Mouse (Mus musculus): ENCODE results near the gene Cyp21a1.
A peak's percentile ranks its signal among the peaks of the same experiment; 100 is the strongest.
"Not testable (repeated sequence)": the region's sequence is repeated elsewhere in the genome, so short reads cannot be mapped to it uniquely, and the experiment has no call there.

Gene Cyp21a1

DNA sequence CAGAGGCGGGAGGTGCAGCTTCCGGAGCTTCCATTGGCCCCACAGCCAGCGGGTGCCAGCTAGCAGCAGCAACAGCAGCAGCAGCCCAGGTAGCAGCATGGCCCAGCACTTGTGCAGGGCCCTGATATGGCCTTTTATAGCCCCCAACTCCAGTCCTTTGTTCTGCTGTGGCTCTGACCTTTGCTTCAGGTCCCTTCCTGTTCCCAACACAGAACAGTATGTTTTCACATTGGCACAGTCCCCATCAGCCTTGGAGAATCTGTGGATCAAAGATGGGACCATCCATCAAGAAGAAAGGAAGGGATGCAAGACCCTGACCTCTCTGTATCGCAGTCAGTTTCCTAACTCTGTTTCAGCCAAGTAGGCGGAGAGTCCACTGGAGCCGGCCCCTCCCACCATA, at the start of gene Cyp21a1:
Gene Cyp21a1 (minus strand): TSS at position 261 of the 400 bp plus-strand sequence.
- DNase-seq: not testable (repeated sequence)

DNA sequence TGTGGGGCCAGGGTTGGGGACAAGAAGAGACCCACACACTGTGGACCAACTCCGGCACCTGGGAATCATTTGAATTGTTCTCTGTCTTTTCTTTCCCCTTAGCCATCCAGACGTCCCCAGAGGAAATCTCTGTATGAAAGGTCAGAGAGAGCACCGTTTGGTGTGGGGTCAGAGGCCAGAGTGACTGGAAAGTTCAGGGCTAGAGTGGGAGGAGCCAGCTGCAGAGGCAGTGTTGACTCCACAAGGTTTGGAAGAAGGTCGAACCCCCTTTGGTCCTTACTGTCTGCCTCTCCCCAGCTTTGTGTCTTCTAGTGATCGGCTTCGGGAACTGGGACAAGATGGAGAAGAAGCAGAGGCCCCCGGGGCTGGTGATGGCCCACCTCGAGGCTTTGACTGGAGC, 49.1 kb upstream of the Cyp21a1 start:
- no peak for DNase-seq

DNA sequence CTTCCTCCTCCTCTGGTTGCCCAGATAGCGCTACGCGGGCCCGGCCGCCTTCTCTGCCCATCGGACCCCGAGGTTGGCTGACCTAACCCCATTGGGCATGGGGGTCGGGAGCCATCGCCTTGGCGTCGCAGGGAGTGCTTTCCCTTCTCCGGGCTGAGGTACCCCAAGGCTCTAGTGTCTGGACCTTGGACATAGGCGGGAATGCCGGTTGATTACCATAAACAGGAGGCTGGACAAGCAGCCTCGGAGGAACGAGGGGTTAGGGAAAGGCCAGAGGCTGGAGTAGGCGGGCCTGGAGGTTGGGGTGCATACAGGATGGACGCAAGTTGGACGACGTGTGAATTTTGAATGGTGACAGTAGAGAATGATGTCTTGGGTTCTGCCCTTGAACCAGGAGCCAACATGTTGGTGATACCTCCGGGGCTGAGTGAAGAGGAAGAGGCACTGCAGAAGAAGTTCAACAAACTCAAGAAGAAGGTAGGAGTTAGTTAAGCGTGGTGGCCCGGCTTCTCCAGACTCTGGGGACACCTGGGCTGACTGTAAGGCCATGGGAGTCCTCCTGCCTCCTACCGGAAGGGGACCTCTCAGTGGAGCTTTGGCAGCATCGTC, 46.3 kb upstream of the Cyp21a1 start:
- no peak for DNase-seq

DNA sequence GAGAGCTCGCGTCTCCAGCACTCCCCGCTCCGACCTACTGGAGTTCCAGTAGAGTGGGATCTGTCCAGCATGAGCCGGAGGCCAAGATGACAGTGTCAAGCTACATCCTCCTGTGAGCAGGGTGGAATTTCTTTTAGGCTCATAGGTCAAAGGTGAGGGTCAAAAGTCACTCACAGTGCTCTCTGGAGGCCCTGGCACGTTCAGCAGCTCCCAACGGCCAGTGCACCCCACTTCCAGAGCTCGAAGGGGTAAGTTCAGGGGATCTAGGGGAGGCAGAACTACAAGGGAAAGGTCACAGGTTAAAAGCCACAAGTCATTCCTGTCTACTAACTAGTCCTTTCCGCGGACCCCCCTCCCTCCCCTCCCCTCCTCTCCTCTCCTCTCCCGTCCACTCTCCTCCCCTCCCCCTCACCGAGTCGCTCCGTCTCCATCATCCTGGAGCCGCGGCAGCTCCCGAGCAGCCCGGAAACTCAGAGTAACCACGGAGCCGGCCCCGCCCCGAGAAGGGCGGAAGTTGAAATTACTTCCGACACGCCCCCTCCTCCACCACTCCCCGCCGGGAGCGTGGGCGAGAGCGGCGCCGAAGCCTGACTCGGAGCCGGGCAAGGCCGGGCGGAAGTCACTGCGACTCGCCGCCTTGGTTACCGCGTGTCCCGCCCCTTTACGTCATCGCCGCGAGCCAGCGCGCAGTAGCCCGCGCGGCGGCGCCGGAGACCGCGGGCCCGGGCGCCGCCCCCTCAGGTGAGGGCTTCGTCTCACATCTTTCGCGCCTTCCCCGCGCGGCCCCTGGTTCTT, 45.6 kb upstream of the Cyp21a1 start, which contains the start of the genes Skiv2l and Nelfe:
Gene Skiv2l (minus strand): TSS at position 489 of the 795 bp plus-strand sequence.
Gene Nelfe (plus strand): TSS at position 670 of the 795 bp plus-strand sequence.
- peak; percentile 96 for DNase-seq

DNA sequence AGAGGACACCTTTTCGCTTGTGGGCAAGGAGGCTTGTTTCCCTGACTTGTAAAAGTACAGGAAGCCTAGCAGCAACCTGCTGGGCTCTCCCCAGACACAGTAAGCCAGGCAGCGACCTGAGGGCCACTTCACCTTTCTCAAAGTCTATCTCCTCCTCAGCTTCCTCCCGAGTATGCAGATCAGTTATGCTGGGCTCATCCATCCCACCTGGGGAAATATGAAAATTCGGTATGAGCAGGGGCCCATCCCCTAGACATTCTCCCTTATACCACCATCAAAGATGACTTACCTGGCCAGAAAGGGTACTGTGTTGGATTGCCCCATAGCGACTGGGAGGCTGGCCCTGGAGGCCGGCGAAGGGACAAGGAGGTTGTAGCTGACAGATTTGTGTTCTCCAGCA, 43.3 kb upstream of the Cyp21a1 start:
- no peak for DNase-seq

DNA sequence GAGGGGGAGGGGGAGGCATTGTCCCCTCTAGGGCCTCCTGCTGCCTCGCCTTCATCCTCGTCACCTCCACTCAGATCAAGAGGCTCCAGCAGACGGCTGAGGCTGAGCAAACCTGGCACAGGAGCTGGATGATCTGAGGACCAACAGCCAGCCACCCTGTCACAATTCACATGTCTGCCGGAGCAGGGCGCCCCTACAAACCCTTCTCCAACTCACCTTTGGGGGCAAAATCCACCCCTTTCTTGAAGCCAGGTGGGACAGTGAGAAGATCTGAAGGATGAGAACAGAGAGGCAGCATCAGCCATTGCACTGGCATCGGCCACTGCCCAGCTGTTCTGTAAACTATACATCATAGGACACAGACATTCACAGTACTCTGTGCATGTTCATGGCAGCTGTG, 42.8 kb upstream of the Cyp21a1 start:
- no peak for DNase-seq

DNA sequence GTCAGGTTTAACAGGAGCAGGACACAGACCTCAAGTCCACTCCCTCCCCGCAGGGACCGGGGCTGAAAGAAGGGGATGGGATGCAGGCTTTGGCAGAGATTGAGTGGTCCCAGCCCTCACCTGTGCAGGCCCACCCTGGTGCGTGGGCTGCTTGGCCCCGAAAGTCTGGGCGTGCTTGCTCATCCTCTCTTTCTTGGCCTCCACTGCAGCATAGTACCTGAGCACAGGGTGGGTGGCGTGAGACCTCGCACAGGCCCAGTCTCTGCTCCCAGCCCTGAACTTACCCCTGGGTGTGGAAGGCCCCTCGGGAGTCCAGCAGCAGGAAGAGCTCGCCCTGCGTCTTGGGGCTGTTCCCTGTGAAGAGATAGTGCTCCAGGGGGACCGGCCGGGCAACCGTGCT, 40.5 kb upstream of the Cyp21a1 start:
- no peak for DNase-seq

DNA sequence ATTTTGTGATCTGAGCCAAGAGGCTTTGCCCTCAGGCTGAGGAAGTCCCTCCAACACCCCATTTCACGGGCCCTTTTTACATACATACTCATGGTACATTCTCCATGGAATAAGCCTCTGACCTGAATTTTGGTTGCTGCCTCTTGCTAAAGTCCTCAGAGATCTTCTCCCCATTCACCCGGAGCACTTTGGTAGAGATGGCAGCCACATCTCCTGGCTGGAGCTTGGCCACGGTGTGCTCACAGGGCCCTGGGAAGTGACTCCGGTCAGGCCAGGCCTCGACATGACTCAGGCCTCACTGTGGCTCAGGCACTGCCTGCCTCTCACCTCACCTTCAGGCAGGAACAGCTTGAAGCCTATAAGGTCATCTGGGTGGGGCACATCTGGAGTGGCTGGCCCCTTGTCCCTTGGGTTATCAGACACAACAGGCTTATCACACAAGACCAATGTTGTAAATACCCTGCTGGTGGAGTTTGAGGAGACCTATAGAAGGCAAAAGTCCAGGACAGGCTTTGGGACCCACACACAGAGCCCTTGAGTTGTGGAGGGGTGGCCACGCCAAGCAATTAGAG, 36.5 kb upstream of the Cyp21a1 start:
- no peak for DNase-seq

DNA sequence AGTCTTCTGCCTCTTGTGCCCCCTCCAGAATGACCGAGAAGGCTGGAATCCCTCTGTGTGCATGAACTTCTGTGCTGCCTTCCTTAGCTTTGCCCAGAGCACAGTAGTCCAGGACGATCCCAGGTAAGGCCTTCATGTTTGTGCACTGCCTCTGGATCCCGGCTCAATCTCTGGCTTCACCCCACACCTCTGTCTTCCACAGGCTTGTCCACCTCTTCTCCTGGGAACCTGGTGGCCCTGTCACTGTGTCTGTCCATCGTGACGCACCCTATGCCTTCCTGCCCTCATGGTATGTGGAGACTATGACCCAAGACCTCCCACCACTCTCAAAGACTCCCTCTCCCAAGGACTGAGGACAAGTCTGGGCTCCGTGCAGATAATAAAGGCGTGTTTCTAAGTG, 34.4 kb upstream of the Cyp21a1 start:
- no peak for DNase-seq

DNA sequence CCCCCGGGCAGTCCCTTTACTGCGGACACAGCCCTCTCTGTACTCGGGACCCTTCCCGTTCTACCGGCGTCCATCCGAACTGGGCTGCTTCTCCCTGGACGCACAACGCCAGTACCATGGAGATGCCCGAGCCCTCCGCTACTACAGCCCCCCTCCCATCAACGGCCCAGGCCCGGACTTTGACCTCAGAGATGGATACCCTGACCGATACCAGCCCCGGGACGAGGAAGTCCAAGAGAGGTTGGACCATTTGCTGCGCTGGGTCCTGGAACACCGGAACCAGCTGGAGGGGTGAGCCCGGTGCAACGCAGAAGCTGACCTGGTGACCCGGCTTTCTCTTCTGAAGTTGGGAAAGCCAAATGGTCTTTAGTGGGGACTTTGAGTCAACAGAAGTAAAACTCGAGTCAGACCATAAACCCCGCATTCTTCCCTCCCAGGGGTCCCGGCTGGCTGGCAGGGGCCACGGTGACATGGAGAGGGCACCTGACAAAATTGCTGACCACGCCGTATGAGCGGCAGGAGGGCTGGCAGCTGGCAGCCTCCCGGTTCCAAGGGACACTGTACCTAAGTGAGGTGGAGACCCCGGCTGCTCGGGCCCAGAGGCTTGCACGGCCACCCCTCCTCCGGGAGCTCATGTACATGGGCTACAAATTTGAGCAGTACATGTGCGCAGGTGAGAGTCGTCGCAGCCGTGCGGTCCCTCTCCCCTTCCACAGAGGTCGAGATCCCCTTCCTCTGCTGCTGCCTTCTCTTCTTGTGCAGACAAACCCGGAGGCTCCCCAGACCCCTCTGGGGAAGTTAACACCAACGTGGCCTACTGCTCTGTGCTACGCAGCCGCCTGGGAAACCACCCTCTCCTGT, 33.3 kb upstream of the Cyp21a1 start:
- no peak for DNase-seq

DNA sequence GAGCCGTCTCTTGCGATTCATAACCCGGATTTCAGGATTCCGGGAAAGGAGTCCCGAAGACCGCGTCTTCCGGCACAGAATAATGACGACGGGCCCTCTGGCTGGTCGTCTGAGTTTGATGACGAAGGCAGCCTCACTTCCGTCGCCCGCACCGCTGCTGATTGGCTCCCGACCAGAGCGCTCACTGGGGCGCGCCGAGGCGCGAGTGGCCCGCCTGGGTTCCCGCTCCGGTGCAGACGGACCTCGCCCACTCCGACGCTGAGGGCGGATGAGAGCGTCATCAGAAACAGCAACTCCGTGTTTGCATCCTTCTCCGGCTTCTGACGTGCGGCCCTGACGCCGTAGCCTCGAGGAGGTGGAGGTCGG, 32.5 kb upstream of the Cyp21a1 start, which contains the start of the genes Stk19 and Dxo:
Gene Stk19 (minus strand): TSS at position 90 of the 366 bp plus-strand sequence.
Gene Dxo (plus strand): TSS at position 164 of the 366 bp plus-strand sequence.
- DNase-seq: peak; percentile 96

DNA sequence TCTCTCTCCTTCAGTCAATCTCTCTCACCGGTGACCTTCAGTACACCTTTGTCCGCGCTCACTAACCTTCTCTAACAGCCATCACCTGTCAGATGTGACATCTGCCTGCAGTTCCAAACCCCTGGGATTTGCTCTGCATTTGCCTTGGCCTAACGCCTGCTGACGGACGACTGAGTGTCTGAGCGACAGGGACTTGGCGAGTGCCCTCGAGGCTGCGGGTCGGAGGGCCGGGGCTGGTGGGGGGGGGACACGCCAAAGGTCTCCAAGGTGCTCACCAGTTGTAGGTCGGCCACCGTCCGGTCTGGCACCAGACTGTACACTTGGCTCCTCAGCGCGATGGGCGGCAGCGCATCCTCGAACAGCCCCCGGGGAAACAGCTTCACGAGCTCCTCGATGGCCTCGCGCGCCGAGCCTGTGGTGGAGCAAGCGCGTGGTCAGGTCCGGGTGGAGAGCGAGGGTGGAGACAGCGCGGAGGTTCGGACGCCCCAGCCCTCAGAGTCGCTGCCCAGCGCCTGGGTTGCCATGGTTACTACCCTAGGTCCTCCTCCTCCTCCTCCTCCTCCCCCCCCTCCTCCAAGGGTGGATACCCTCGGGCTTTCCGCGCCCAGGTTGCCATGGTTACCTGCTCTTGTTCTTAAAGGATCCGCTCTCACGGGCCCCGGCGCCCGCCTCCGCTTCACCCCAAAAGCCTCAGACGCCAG, 31.9 kb upstream of the Cyp21a1 start:
- no peak for DNase-seq

DNA sequence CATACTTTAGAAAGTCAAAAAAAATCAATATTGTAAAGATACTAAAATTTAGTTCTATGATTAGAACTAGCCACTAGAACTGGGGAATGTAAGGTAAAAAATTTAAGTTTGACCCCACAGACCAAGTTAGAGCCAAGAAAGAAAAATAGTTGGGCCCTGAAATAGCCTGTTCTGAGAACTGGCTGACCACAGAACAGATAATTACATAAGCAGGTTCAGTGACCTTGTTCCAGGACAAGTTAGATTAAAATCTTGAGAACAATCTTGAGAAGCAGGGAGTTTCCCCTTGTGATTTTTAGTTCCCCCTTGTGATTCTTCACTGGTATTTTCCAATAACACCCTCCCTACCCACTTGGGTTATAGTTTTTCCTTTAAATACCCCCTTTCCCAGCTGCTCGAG, 26.4 kb upstream of the Cyp21a1 start:
- not testable (repeated sequence) for DNase-seq

DNA sequence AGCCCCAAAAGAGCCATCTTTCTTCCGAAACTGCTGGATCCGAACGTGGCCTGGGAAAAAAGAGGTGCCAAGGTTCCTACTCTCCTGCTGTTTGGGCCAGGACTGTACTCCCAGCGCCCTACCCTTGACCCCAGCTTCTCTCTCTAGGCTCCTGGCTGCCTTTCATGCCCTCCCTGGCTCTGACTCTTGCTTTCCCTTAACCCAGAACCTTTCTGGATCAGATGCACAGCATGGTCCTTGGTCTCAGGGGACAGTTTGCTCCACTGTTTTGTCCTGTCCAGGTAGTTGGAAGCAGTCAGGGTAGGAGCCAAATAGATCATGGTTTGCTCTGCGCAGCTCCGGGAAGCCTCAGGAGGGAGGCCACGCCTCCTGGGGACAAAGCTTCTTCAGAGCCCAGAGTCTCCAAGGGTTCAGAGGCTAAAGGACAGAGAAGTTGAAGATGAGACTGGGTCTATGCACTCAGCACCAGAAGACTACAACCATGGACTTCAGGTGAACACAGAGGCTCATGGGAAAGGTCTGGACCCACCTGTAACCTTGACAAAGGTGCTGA, 10.5 kb upstream of the Cyp21a1 start:
- DNase-seq: no peak

DNA sequence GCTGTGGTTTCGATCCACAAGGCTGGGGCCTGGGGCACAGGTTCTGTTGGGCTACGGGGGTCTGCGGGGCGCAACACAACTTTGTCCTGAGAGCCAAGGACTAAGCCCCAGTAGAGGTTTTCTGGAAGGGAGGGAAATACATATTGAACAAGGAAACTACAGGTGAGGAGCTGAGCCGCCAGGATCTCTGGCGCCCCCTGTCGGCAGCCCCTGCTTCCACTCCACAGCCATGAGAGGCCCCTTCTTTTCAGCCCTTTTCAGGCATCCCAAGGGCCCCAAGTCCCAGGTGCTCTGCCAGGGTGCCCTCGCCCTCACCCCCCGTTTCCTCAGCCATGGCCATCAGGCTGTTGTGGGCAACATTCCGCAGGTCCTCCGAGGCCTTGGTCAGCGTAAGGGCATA, 9.4 kb upstream of the Cyp21a1 start:
- peak; percentile 38 for DNase-seq

DNA sequence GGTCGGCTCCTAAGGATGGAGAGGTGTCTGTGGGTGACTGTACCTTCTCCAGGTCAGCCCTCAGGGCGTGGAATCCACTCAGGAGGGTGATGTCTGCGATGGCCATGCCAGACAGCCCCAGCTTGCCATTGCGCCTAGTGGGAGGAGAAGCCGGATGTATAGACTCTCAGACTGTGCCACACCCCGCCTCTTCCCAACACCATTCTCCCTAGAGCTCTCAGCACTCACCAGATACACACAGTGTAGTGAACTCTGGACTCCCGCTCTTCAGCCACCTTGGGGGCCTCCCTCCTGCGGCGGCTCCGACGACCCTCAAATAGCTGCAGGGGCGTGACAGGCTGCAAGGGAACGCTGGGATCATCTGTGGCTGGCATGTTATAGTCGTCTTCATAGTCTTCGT, 6.9 kb upstream of the Cyp21a1 start:
- DNase-seq: no peak

DNA sequence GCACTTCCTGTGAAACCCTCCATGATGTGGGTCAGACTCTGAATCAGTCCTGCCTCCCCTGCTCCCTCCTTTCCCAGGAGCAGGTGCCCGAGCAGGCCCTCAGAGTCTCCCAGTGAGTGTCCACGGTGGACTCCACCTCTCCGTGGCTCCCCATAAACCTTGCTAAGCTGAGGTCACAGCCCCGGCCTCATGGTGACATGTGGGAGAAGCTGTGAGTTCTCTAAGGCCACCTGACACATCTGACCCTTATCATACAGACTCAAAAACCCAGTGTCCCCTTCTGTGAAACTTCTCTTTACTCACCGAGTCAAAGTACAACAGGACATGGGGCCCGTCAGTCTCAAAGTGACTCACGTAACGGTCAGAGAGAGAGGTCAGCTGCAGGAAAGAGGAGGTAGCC, 6.5 kb upstream of the Cyp21a1 start:
- DNase-seq: not testable (repeated sequence)

DNA sequence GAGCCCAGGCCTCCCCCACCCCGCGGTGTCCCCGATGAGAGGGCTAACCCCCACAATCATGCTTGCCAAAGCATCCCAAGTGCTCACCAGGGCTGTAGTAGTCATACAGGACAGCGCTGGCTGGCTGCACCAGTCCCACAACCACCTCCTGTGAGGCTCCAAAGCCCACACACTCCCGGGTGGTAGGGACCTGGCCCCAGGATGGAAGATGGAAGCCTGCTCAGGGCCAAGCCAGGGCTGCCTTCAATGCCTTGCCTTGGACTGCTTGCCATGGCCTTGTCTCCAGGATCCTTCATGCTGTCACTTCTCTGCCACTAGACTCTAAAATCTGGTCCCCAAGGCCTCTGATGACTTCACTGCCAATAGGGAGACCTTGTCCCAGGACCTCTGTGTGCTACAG, 6.0 kb upstream of the Cyp21a1 start:
- not testable (repeated sequence) for DNase-seq

DNA sequence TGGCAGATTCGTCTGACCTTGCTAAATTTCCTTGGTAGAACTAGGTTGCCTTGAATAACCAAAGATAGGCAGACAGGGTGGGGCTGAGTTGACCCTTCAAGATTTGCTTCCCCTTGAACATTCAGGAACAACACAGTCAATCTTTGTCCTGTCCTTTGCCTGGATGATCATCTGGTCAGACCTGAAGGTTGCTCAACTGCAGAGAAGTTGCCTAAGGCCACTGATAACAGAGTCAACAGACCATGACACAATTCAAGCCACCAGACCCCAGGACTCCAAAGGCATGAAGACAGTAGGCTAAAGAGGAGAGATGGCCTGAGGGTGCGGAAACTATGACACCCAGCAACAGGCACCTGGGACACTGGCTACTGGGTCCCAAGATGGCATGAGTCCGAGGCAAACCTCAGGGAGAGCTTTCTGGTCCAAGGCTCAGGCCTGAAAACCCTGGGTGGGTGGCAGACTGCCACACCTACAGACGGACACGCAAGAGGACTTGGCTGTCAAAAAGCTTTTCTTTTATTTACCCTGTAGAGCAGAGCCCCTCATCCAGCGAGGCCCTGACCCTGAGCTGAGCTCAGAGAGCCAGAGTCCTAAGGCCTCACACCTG, 4.3 kb upstream of the Cyp21a1 start:
- DNase-seq: no peak

DNA sequence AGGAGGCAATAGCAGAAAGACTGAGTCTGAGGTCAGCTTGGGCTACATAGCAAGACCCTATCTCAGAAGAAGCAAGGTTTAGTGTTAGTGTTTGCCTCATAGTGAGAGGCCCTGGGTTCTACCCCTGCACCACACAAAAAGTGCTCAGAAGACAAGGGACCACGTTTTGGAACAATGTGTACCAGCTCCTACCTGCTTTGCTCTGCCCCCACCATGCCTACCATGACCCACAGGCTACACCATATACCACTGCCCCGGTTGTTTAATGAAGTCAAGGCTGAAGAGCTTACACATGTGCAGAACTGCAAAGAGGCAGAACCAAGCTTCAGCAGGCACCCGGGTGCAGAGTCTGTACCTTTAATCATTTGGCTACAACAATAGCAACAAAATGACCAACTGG, 2.8 kb upstream of the Cyp21a1 start:
- DNase-seq: no peak

DNA sequence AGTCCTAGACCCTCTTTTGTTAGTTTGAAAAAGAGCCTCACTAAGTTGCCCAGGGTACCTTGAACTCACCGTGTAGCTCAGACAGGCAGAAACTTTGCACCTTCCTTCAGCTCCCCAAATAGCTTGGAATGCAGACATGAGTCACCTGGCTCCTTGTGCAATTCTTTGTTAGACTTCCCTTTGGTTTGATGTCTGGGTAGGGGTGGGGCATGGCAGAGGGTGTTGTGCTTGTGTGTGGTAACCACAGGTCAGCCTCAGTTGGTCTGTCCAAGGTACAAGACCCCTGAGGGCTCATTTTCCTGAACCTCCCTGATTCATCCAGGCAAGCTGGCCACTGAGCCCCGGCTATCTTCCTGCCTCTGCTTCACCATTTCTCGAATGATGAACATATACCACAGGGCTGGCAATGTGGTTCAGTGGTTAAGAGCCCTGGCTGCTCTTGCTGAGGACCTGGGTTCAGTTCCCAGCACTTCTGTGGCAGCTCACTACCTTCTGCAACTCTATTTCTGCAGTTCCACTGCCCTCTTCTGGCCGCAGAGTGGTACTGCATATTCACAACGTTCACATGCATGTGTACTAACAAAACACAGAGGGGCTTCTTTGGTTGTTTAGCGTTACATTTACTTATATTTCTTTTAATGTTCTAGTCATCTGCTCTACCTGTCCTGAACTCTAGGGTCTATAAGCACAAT, 656 bp upstream of the Cyp21a1 start:
- DNase-seq: no peak

Measured in kidney, adult 18-20 months (tissue).